Mouse (Mus musculus) limb, embryonic 10.5 days (tissue): ENCODE results near the gene Cep164. TPM values are rescaled to one million over a fixed set of nuclear protein-coding genes. Genes with fewer than 3 reads are reported as not detected.
"Not testable (repeated sequence)": the region's sequence is repeated elsewhere in the genome, so short reads cannot be mapped to it uniquely, and the experiment has no call there.

Source experiments
- DNase-seq: peaks from one replicate; pipeline ENCODE4 v3.0.0-alpha.2; 2017; ENCODE audit warnings: low spot score
- H3K27ac ChIP-seq: fragments of 300-500 bp; sonication (generic); 2 replicates; pipeline ENCODE4 v1.5.1; 2016; ENCODE audit warnings: mild to moderate bottlenecking
- H3K27me3 ChIP-seq: fragments of 300-500 bp; sonication (generic); 2 replicates; pipeline ENCODE4 v1.6.1; 2016; ENCODE audit warnings: low read depth, mild to moderate bottlenecking; ENCODE audit not compliant: poor library complexity, severe bottlenecking
- H3K36me3 ChIP-seq: fragments of 300-500 bp; sonication (generic); 2 replicates; pipeline ENCODE4 v1.6.1; 2016; ENCODE audit warnings: mild to moderate bottlenecking, moderate library complexity
- H3K4me1 ChIP-seq: fragments of 300-500 bp; sonication (generic); 2 replicates; pipeline ENCODE4 v1.6.1; 2016
- H3K4me3 ChIP-seq: fragments of 300-500 bp; sonication (generic); 2 replicates; pipeline ENCODE4 v1.5.1; 2016; ENCODE audit warnings: mild to moderate bottlenecking, moderate library complexity
- H3K9me3 ChIP-seq: fragments of 300-500 bp; sonication (generic); replicated peaks from 2 replicates; pipeline ENCODE4 v1.6.1; 2016; ENCODE audit warnings: mild to moderate bottlenecking
- WGBS: fragments of 180-500 bp; shearing (Covaris S2); methylation state at CpG from one replicate; pipeline ENCODE4 v1.1.7; 2016; 5-methylcytosine and 5-hydroxymethylcytosine counted together
- polyA plus RNA-seq: library from polyadenylated mRNA; unstranded; fragments of >200 nt; fragmentation: Nextera tagmentation; extraction: Ambion mirVana; gene quantifications from 2 replicates; pipeline ENCODE4 v1.2.1, GENCODE M21; 2016

Gene Cep164
- polyA plus RNA-seq, 1 experiment from 2014 or later = 22.0 TPM

DNA sequence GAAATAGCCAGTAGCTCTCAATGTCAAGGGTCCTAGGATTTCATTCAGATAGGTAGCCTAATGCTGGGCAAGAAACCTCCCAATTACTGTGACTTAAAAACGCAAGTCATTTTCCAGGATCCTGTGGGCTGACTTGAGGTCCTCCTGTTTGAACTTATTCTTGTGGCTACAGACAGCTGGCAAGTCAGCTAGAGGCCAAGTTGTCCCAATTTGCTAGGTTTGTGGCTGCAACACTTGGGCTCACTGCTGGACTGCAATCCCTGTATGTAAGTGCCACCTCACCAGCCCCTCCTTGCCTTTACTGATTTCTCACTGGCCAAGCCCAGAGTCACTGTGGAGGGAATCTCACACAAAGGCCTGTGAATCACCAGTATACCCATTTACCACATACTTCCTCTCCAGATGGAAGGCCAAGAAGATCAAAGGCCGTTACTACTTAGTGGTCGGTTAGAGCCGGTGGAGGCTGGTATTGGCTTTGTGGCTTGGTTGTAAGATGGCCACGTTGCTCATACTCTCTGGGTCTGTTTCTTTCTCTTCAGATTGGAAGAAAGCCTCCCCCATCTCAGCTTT is 18.5 kb upstream of the Cep164 start:
- H3K9me3 ChIP-seq = no peaks in the 10 kb centered on the region
- 0 out of 2 replicates have a peak, but pooled peaks cover 3% of the 10 kb centered on the region for H3K4me1 ChIP-seq
- no peak for DNase-seq
- peaks cover 2% of the 10 kb centered on the region; the same call in 1 of the 2 replicates for H3K36me3 ChIP-seq
- H3K27ac ChIP-seq = no peak overlapping the region
- WGBS = 69% methylated on average over 5 of the region's 5 CpGs
- H3K27me3 ChIP-seq = no peaks in the 10 kb centered on the region
- H3K4me3 ChIP-seq = no peak overlapping the region

GRCm38 (mm10) chr9:45846176-45846575 is 17.7 kb upstream of the Cep164 start:
- H3K4me3 ChIP-seq, H3K9me3 ChIP-seq, H3K36me3 ChIP-seq, H3K4me1 ChIP-seq, DNase-seq, H3K27me3 ChIP-seq, H3K27ac ChIP-seq: not testable (repeated sequence)
- 78% methylated on average over 2 of the region's 2 CpGs for WGBS

- DNase-seq = no peak
- Histone ChIP-seq H3K36me3 (peaks cover 2% of the 10 kb centered on the region; the same call in 1 of the 2 replicates), H3K4me3 (no peak overlapping the region), H3K4me1 (peaks cover 8% of the 10 kb centered on the region; the same call in 1 of the 2 replicates), H3K27me3 (no peaks in the 10 kb centered on the region), H3K27ac (no peak overlapping the region), H3K9me3 (no peaks in the 10 kb centered on the region)
- 93% methylated on average over 3 of the region's 3 CpGs for WGBS
Observed at GRCm38 (mm10) chr9:45845541-45845940, 17.1 kb upstream of the Cep164 start.

GRCm38 (mm10) chr9:45843780-45844179 is 15.3 kb upstream of the Cep164 start:
- Histone ChIP-seq H3K4me3 (no peak overlapping the region), H3K27ac (no peak overlapping the region), H3K27me3 (no peaks in the 10 kb centered on the region), H3K9me3 (no peaks in the 10 kb centered on the region), H3K4me1 (peaks cover 23% of the 10 kb centered on the region), H3K36me3 (peaks cover 2% of the 10 kb centered on the region; the same call in 1 of the 2 replicates)
- 91% methylated on average over 1 of the region's 1 CpGs for WGBS
- DNase-seq = no peak

DNA sequence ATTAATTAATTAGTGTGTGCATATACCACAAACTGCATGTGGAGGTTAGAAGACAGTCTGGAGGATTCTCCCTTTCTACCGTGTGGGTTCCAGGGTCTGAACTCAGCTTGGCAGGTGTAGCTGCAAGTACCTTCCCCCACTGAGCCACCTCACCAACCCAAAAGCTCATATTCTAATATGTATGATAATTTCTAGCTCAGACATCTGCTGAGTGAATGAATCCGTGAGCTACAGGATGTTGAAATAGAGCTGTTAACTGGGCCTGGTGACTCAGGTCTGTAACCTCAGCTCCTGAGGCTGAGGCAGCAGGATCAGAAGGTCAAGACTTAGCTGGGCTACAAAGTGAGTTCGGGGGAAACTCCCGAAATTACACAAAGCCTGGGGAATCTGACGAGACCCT is 14.5 kb upstream of the Cep164 start:
- Histone ChIP-seq H3K4me3 (no peak overlapping the region), H3K27me3 (no peaks in the 10 kb centered on the region), H3K9me3 (no peaks in the 10 kb centered on the region), H3K36me3 (peaks cover 2% of the 10 kb centered on the region; the same call in 1 of the 2 replicates), H3K27ac (no peak overlapping the region), H3K4me1 (peaks cover 26% of the 10 kb centered on the region)
- WGBS = 87% methylated on average over 5 of the region's 5 CpGs
- no peak for DNase-seq

DNA sequence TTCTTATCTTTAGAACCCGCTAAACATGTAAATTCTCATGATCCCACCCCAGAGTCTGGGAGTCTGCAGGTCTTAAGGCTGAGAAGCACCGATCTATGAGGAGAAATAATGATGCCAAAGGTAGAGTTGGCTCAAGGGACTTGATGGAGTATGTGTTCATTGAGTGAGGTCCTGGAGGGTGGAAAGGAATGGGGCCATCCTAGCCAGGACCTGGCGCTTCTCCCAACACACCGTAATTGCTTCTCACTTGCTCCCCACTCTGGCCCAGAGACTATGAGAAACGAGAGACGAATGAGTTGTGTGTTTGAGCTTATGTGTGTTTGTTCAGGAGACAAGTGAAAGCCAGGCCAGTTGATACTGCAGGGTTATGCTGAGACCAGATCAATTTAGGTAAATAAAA is 13.0 kb upstream of the Cep164 start:
- H3K4me1 ChIP-seq = peaks cover 26% of the 10 kb centered on the region
- H3K27me3 ChIP-seq = no peaks in the 10 kb centered on the region
- H3K4me3 ChIP-seq = no peak overlapping the region
- no peaks in the 10 kb centered on the region for H3K9me3 ChIP-seq
- no peak overlapping the region for H3K27ac ChIP-seq
- 88% methylated on average over 6 of the region's 6 CpGs for WGBS
- DNase-seq = no peak
- H3K36me3 ChIP-seq = peaks cover 2% of the 10 kb centered on the region; the same call in 1 of the 2 replicates

DNA sequence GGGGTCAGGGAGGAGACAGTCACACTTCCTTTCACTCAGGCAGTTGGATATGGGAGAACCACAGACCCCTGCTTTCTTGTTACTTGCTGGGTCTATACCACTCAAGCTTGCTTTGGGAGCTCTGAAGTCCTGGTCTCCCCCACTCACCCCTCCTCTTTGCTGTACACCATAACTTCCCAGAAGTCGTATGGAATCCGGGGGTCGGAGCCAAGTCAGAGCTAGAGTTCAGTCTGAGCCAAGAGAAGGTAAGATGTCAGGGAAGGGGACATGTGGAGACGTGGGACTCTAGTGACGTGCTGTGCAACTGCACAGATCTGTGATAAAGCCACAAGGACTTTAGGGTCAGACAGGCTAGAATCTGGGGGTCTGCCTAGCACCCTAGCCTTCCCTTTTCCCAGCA is 11.8 kb upstream of the Cep164 start:
- Histone ChIP-seq H3K4me3 (peak overlapping the region; percentile 72; the same call in 1 of the 2 replicates), H3K27me3 (no peaks in the 10 kb centered on the region), H3K9me3 (no peaks in the 10 kb centered on the region), H3K4me1 (peaks cover 26% of the 10 kb centered on the region), H3K36me3 (peaks cover under 1% of the 10 kb centered on the region; the same call in 1 of the 2 replicates), H3K27ac (no peak overlapping the region)
- no peak for DNase-seq
- WGBS = 77% methylated on average over 5 of the region's 5 CpGs

GRCm38 (mm10) chr9:45839982-45840300 is 11.4 kb upstream of the Cep164 start:
- Histone ChIP-seq H3K36me3 (no peaks in the 10 kb centered on the region), H3K9me3 (no peaks in the 10 kb centered on the region), H3K4me1 (peaks cover 26% of the 10 kb centered on the region), H3K27me3 (no peaks in the 10 kb centered on the region), H3K27ac (no peak overlapping the region), H3K4me3 (peak overlapping the region; percentile 72)
- no peak for DNase-seq
- WGBS = 76% methylated on average over 7 of the region's 7 CpGs

DNA sequence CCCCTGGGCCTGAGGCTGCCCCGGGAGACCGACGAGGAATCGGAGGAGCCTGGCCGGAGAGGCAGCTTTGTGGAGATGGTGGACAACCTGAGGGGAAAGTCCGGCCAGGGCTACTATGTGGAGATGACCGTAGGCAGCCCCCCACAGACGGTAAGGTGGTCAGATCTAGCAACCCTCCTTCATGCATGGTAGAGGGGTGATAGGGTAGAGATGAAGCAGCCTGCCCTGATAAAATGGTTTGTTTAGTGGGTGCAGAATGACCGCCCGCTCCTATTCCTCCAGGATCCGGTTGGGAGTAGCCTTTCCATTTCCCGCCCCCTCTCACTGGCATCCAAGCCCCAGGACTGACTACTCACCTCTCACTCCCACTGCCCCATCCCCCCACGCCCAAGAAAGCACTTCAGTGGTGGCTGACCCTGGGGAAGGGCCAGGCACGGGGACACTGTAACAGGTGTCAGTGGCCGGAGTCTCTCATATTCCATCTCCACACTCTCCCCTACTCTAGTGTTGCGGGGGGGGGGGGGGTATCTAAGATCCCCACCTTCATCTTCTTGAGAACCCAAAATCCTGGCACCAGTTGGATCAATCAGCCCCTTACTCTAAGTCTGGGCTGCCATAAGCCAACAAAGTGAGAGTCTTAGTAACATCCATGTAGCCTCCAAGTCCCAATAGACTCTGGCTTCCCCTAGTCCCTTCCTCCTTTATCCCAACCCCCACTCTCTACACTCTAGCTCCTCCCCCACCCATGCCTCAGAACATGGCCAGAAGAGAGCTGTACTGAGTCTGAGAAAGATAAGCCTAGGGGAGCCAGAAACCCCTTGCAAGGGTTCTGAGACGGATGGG is 10.9 kb upstream of the Cep164 start:
- peak; percentile 32 for DNase-seq
- no peaks in the 10 kb centered on the region for H3K36me3 ChIP-seq
- 16% methylated on average over 17 of the region's 17 CpGs for WGBS
- H3K4me1 ChIP-seq = peaks cover 26% of the 10 kb centered on the region
- peak overlapping the region; percentile 74 for H3K27ac ChIP-seq
- H3K27me3 ChIP-seq = no peaks in the 10 kb centered on the region
- peak overlapping the region; percentile 72 for H3K4me3 ChIP-seq
- no peaks in the 10 kb centered on the region for H3K9me3 ChIP-seq

- WGBS = under 1% methylated on average over 39 of the region's 40 CpGs
- Histone ChIP-seq H3K27me3 (no peaks in the 10 kb centered on the region), H3K4me1 (peaks cover 26% of the 10 kb centered on the region), H3K27ac (peak within 1 kb of the TSS; percentile 74), H3K4me3 (peak within 1 kb of the TSS; percentile 72), H3K9me3 (no peaks in the 10 kb centered on the region), H3K36me3 (no peaks in the 10 kb centered on the region)
- DNase-seq = peak; percentile 79
Observed at GRCm38 (mm10) chr9:45838434-45839138, 10.1 kb upstream of the Cep164 start, which contains the start of gene Bace1. Bace1 (plus strand) TSS chr9:45838580.

DNA sequence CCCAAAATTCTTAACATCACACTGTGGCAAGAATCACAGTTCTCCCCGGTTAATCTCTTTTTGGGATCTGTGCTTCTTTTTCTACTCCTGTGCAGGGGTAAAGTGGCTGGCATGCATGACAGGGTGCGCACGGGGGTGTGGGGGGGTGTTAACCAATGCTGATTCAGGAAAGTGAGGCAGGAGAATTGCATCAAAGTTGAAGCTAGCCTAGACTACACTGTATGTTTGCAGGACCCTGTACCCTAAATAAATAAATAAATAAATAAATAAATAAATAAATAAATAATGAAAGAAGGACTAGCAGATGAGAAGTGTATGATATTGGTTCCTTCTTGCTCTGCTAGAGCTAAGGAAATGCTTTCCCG is 9.6 kb upstream of the Cep164 start:
- no peaks in the 10 kb centered on the region for H3K36me3 ChIP-seq
- no peaks in the 10 kb centered on the region for H3K27me3 ChIP-seq
- DNase-seq = no peak
- no peak overlapping the region for H3K27ac ChIP-seq
- H3K4me3 ChIP-seq = peak overlapping the region; percentile 72
- WGBS = 21% methylated on average over 4 of the region's 4 CpGs
- H3K4me1 ChIP-seq = peaks cover 26% of the 10 kb centered on the region
- H3K9me3 ChIP-seq = no peaks in the 10 kb centered on the region

DNA sequence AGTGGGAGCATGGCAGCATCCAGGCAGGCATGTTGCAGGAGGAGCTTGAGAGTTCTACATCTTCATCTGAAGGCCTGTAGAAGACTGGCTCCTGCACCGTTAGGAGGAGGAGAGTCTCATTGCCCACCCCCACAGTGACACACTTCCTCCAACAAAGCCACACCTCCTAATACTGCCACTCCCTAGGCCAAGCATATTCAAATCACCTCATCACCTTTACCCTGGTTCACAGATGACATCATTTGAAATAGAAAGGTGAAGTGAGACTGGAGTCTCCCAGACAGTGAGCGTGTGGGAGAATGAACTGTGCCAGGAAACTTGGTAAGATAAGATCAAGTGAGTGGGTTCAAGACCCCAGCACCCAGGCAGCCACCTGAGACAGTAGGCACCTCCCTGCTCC is 5.0 kb upstream of the Cep164 start:
- no peak for DNase-seq
- no peaks in the 10 kb centered on the region for H3K9me3 ChIP-seq
- H3K4me3 ChIP-seq = no peak overlapping the region
- H3K27ac ChIP-seq = no peak overlapping the region
- WGBS = 85% methylated on average over 2 of the region's 2 CpGs
- peaks cover under 1% of the 10 kb centered on the region; the same call in 1 of the 2 replicates for H3K4me1 ChIP-seq
- H3K36me3 ChIP-seq = no peaks in the 10 kb centered on the region
- H3K27me3 ChIP-seq = no peaks in the 10 kb centered on the region

- Histone ChIP-seq H3K4me3 (no peak overlapping the region), H3K27ac (no peak overlapping the region), H3K36me3 (no peaks in the 10 kb centered on the region), H3K9me3 (no peaks in the 10 kb centered on the region), H3K4me1 (peaks cover 3% of the 10 kb centered on the region), H3K27me3 (no peaks in the 10 kb centered on the region)
- no peak for DNase-seq
- 92% methylated on average over 2 of the region's 2 CpGs for WGBS
Observed at GRCm38 (mm10) chr9:45832898-45833297, 4.4 kb upstream of the Cep164 start.
